Mouse (Mus musculus): ENCODE measurements around the gene Tdrd6.

DNA sequence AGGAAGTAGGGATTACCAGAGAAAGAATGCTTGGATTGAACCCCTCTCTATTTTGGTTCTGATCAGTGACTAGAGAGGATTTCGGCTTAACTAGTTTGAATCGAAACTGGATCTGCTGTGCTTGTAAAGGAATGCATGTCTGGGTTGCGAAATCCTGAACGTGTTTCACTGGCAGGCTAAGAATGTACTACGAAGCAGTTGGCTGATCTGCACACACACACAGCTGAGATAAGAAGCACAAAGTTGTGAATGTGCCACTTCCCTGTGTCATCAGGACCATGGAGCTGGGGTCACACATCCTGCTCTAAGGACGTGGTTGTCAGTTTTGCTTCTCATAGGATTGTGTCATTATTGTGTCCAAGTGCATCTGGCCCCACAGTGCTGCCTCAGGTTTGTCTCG is 14.3 kb upstream of the Tdrd6 start:
- TF ChIP-seq ZNF384 (IDR thresholded peaks at IDR 0.05; ENCODE audit: low read depth, low read length) (no peak), CHD2 (IDR thresholded peaks at IDR 0.05; ENCODE audit: low read depth, low read length) (no peak), HCFC1 (IDR thresholded peaks at IDR 0.05; ENCODE audit: borderline replicate concordance, insufficient read depth, low read length) (no peak), MAFK (IDR thresholded peaks at IDR 0.05; ENCODE audit: insufficient read depth, low read depth, low read length) (no peak), ZC3H11A (IDR thresholded peaks at IDR 0.05; ENCODE audit: borderline replicate concordance, low read depth, low read length) (no peak)

Measured in ES-E14 (cell line).